Mouse (Mus musculus): ENCODE results near the gene Ttc38. TPM values are rescaled to one million over a fixed set of nuclear protein-coding genes. Genes with fewer than 3 reads are reported as not detected.

Ttc38 gene
- 4.9 and 5.3 TPM in 2 replicates for polyA plus RNA-seq (2016; fragmentation: Nextera tagmentation; extraction: Ambion mirVana)

GRCm38 (mm10) chr15:85831954-85832590 lies at the start of gene Ttc38:
Ttc38 (plus strand) TSS chr15:85832306.
- Histone ChIP-seq H3K9me3 (no peaks in the 10 kb centered on the region), H3K36me3 (peaks cover 5% of the 10 kb centered on the region; the same call in 1 of the 2 replicates), H3K4me3 (replicated peaks) (peak within 1 kb of the TSS; percentile 58), H3K27me3 (no peaks in the 10 kb centered on the region), H3K27ac (peak within 1 kb of the TSS; percentile 41; the same call in 1 of the 2 replicates), H3K9ac (replicated peaks) (peak within 1 kb of the TSS; percentile 65), H3K4me1 (replicated peaks) (peaks cover 13% of the 10 kb centered on the region), H3K4me2 (peak within 1 kb of the TSS; percentile 73)
- WGBS, result 1% methylated on average over 27 of the region's 27 CpGs
- peak; percentile 82 for ATAC-seq (ENCODE audit: insufficient number of reproducible peaks, insufficient read depth, low FRiP score, low TSS enrichment, low read depth)

- Histone ChIP-seq H3K4me3 (replicated peaks) (no peak overlapping the region), H3K36me3 (no peaks in the 10 kb centered on the region), H3K9ac (replicated peaks) (no peak overlapping the region), H3K9me3 (no peaks in the 10 kb centered on the region), H3K27ac (no peak overlapping the region), H3K27me3 (no peaks in the 10 kb centered on the region), H3K4me1 (replicated peaks) (no peaks in the 10 kb centered on the region), H3K4me2 (no peak overlapping the region)
- ATAC-seq (ENCODE audit: insufficient number of reproducible peaks, insufficient read depth, low FRiP score, low TSS enrichment, low read depth), result no peak
- 90% methylated on average over 4 of the region's 4 CpGs for WGBS
Measured at GRCm38 (mm10) chr15:85783146-85783545, 49.0 kb upstream of the Ttc38 start.

- Histone ChIP-seq H3K9ac (replicated peaks) (no peak overlapping the region), H3K4me2 (no peak overlapping the region), H3K4me1 (replicated peaks) (no peaks in the 10 kb centered on the region), H3K27ac (no peak overlapping the region), H3K4me3 (replicated peaks) (no peak overlapping the region), H3K27me3 (no peaks in the 10 kb centered on the region), H3K9me3 (no peaks in the 10 kb centered on the region), H3K36me3 (no peaks in the 10 kb centered on the region)
- WGBS, result 90% methylated on average over 3 of the region's 3 CpGs
- no peak for ATAC-seq (ENCODE audit: insufficient number of reproducible peaks, insufficient read depth, low FRiP score, low TSS enrichment, low read depth)
Measured at GRCm38 (mm10) chr15:85784341-85784740, 47.8 kb upstream of the Ttc38 start.

- H3K9me3 ChIP-seq, result no peaks in the 10 kb centered on the region
- H3K4me2 ChIP-seq, result no peak overlapping the region
- ATAC-seq (ENCODE audit: insufficient number of reproducible peaks, insufficient read depth, low FRiP score, low TSS enrichment, low read depth), result no peak
- H3K27me3 ChIP-seq, result no peaks in the 10 kb centered on the region
- WGBS, result 79% methylated on average over 5 of the region's 5 CpGs
- no peak overlapping the region for H3K27ac ChIP-seq
- no peaks in the 10 kb centered on the region for H3K4me1 ChIP-seq (replicated peaks)
- H3K36me3 ChIP-seq, result no peaks in the 10 kb centered on the region
- H3K9ac ChIP-seq (replicated peaks), result no peak overlapping the region
- no peak overlapping the region for H3K4me3 ChIP-seq (replicated peaks)
Measured at GRCm38 (mm10) chr15:85786711-85787110, 45.4 kb upstream of the Ttc38 start.

- Histone ChIP-seq H3K9me3 (no peaks in the 10 kb centered on the region), H3K4me3 (replicated peaks) (no peak overlapping the region), H3K9ac (replicated peaks) (no peak overlapping the region), H3K4me2 (no peak overlapping the region), H3K27ac (no peak overlapping the region), H3K36me3 (no peaks in the 10 kb centered on the region), H3K4me1 (replicated peaks) (no peaks in the 10 kb centered on the region), H3K27me3 (no peaks in the 10 kb centered on the region)
- ATAC-seq (ENCODE audit: insufficient number of reproducible peaks, insufficient read depth, low FRiP score, low TSS enrichment, low read depth), result no peak
- 91% methylated on average over 6 of the region's 6 CpGs for WGBS
Measured at GRCm38 (mm10) chr15:85787482-85787881, 44.6 kb upstream of the Ttc38 start.

GRCm38 (mm10) chr15:85788051-85788450 lies 44.1 kb upstream of the Ttc38 start:
- Histone ChIP-seq H3K9ac (replicated peaks) (no peak overlapping the region), H3K36me3 (no peaks in the 10 kb centered on the region), H3K27ac (no peak overlapping the region), H3K4me2 (no peak overlapping the region), H3K4me3 (replicated peaks) (no peak overlapping the region), H3K27me3 (no peaks in the 10 kb centered on the region), H3K9me3 (no peaks in the 10 kb centered on the region), H3K4me1 (replicated peaks) (no peaks in the 10 kb centered on the region)
- ATAC-seq (ENCODE audit: insufficient number of reproducible peaks, insufficient read depth, low FRiP score, low TSS enrichment, low read depth), result no peak
- 84% methylated on average over 4 of the region's 4 CpGs for WGBS

- no peak for ATAC-seq (ENCODE audit: insufficient number of reproducible peaks, insufficient read depth, low FRiP score, low TSS enrichment, low read depth)
- H3K4me1 ChIP-seq (replicated peaks), result no peaks in the 10 kb centered on the region
- no peak overlapping the region for H3K4me3 ChIP-seq (replicated peaks)
- H3K36me3 ChIP-seq, result no peaks in the 10 kb centered on the region
- H3K27ac ChIP-seq, result no peak overlapping the region
- H3K4me2 ChIP-seq, result no peak overlapping the region
- H3K27me3 ChIP-seq, result no peaks in the 10 kb centered on the region
- WGBS, result 75% methylated on average over 16 of the region's 16 CpGs
- no peaks in the 10 kb centered on the region for H3K9me3 ChIP-seq
- no peak overlapping the region for H3K9ac ChIP-seq (replicated peaks)
Measured at GRCm38 (mm10) chr15:85788633-85789032, 43.5 kb upstream of the Ttc38 start.

- Histone ChIP-seq H3K4me3 (replicated peaks) (no peak overlapping the region), H3K27ac (no peak overlapping the region), H3K9me3 (no peaks in the 10 kb centered on the region), H3K4me2 (no peak overlapping the region), H3K4me1 (replicated peaks) (no peaks in the 10 kb centered on the region), H3K9ac (replicated peaks) (no peak overlapping the region), H3K27me3 (no peaks in the 10 kb centered on the region), H3K36me3 (no peaks in the 10 kb centered on the region)
- ATAC-seq (ENCODE audit: insufficient number of reproducible peaks, insufficient read depth, low FRiP score, low TSS enrichment, low read depth), result no peak
- WGBS, result 85% methylated on average over 4 of the region's 4 CpGs
Measured at GRCm38 (mm10) chr15:85791449-85791848, 40.7 kb upstream of the Ttc38 start.

GRCm38 (mm10) chr15:85792819-85793218 lies 39.3 kb upstream of the Ttc38 start:
- no peaks in the 10 kb centered on the region for H3K9me3 ChIP-seq
- no peaks in the 10 kb centered on the region for H3K27me3 ChIP-seq
- WGBS, result 88% methylated on average over 1 of the region's 1 CpGs
- no peaks in the 10 kb centered on the region for H3K4me1 ChIP-seq (replicated peaks)
- no peak overlapping the region for H3K9ac ChIP-seq (replicated peaks)
- H3K4me3 ChIP-seq (replicated peaks), result no peak overlapping the region
- H3K36me3 ChIP-seq, result no peaks in the 10 kb centered on the region
- no peak overlapping the region for H3K4me2 ChIP-seq
- ATAC-seq (ENCODE audit: insufficient number of reproducible peaks, insufficient read depth, low FRiP score, low TSS enrichment, low read depth), result no peak
- no peak overlapping the region for H3K27ac ChIP-seq

- no peaks in the 10 kb centered on the region for H3K4me1 ChIP-seq (replicated peaks)
- no peak overlapping the region for H3K27ac ChIP-seq
- H3K4me2 ChIP-seq, result no peak overlapping the region
- no peak for ATAC-seq (ENCODE audit: insufficient number of reproducible peaks, insufficient read depth, low FRiP score, low TSS enrichment, low read depth)
- no peaks in the 10 kb centered on the region for H3K9me3 ChIP-seq
- H3K4me3 ChIP-seq (replicated peaks), result no peak overlapping the region
- H3K36me3 ChIP-seq, result no peaks in the 10 kb centered on the region
- H3K9ac ChIP-seq (replicated peaks), result no peak overlapping the region
- no peaks in the 10 kb centered on the region for H3K27me3 ChIP-seq
- WGBS, result 78% methylated on average over 6 of the region's 6 CpGs
Measured at GRCm38 (mm10) chr15:85795516-85795915, 36.6 kb upstream of the Ttc38 start.

- H3K4me2 ChIP-seq, result no peak overlapping the region
- no peak overlapping the region for H3K27ac ChIP-seq
- no peaks in the 10 kb centered on the region for H3K36me3 ChIP-seq
- H3K4me3 ChIP-seq (replicated peaks), result no peak overlapping the region
- ATAC-seq (ENCODE audit: insufficient number of reproducible peaks, insufficient read depth, low FRiP score, low TSS enrichment, low read depth), result no peak
- 93% methylated on average over 8 of the region's 8 CpGs for WGBS
- no peaks in the 10 kb centered on the region for H3K9me3 ChIP-seq
- H3K4me1 ChIP-seq (replicated peaks), result no peaks in the 10 kb centered on the region
- H3K27me3 ChIP-seq, result no peaks in the 10 kb centered on the region
- H3K9ac ChIP-seq (replicated peaks), result no peak overlapping the region
Measured at GRCm38 (mm10) chr15:85798676-85799075, 33.4 kb upstream of the Ttc38 start.

- Histone ChIP-seq H3K27ac (no peak overlapping the region), H3K9me3 (no peaks in the 10 kb centered on the region), H3K27me3 (no peaks in the 10 kb centered on the region), H3K4me3 (replicated peaks) (no peak overlapping the region), H3K4me2 (no peak overlapping the region), H3K9ac (replicated peaks) (no peak overlapping the region), H3K36me3 (no peaks in the 10 kb centered on the region; the same call in 1 of the 2 replicates), H3K4me1 (replicated peaks) (no peaks in the 10 kb centered on the region)
- no peak for ATAC-seq (ENCODE audit: insufficient number of reproducible peaks, insufficient read depth, low FRiP score, low TSS enrichment, low read depth)
- 82% methylated on average over 2 of the region's 2 CpGs for WGBS
Measured at GRCm38 (mm10) chr15:85802931-85803330, 29.2 kb upstream of the Ttc38 start.

Data from limb, embryonic 12.5 days (tissue).